Mouse (Mus musculus): ENCODE results near the gene Ubr2. TPM values are rescaled to one million over a fixed set of nuclear protein-coding genes. Genes with fewer than 3 reads are reported as not detected.

Ubr2 gene
- total RNA-seq, 4 experiments from 2014 or later, result 78.8 to 87.7 (median 82.8) TPM

- DNase-seq (ENCODE audit: low spot score), result no peak
Observed at GRCm38 (mm10) chr17:46929897-46930296, 80.5 kb downstream of the Ubr2 start.

- no peak for DNase-seq (ENCODE audit: low spot score)
Observed at GRCm38 (mm10) chr17:46929277-46929676, 81.1 kb downstream of the Ubr2 start.

GRCm38 (mm10) chr17:46927781-46928180 lies 82.6 kb downstream of the Ubr2 start:
- DNase-seq (ENCODE audit: low spot score), result no peak

GRCm38 (mm10) chr17:46926941-46927340 lies 83.4 kb downstream of the Ubr2 start:
- no peak for DNase-seq (ENCODE audit: low spot score)

- DNase-seq (ENCODE audit: low spot score), result no peak
Observed at GRCm38 (mm10) chr17:46926192-46926591, 84.2 kb downstream of the Ubr2 start.

- no peak for DNase-seq (ENCODE audit: low spot score)
Observed at GRCm38 (mm10) chr17:46920855-46921254, 89.5 kb downstream of the Ubr2 start.

GRCm38 (mm10) chr17:46918951-46919350 lies 91.4 kb downstream of the Ubr2 start:
- no peak for DNase-seq (ENCODE audit: low spot score)

GRCm38 (mm10) chr17:46915129-46915528 lies 95.2 kb downstream of the Ubr2 start:
- no peak for DNase-seq (ENCODE audit: low spot score)

GRCm38 (mm10) chr17:46912331-46912730 lies 98.0 kb downstream of the Ubr2 start:
- DNase-seq (ENCODE audit: low spot score), result no peak

- DNase-seq (ENCODE audit: low spot score), result no peak
Observed at GRCm38 (mm10) chr17:46910186-46910585, 100.2 kb downstream of the Ubr2 start, which contains the start of gene Prph2. Prph2 (plus strand) TSS chr17:46910459.

GRCm38 (mm10) chr17:46903876-46904490 lies 106.4 kb downstream of the Ubr2 start:
- DNase-seq (ENCODE audit: low spot score), result peak; percentile 79

- no peak for DNase-seq (ENCODE audit: low spot score)
Observed at GRCm38 (mm10) chr17:46900941-46901340, 109.4 kb downstream of the Ubr2 start.

GRCm38 (mm10) chr17:46897221-46897950 lies 113.0 kb downstream of the Ubr2 start:
- peak; percentile 34 for DNase-seq (ENCODE audit: low spot score)

GRCm38 (mm10) chr17:46895426-46895825 lies 114.9 kb downstream of the Ubr2 start:
- DNase-seq (ENCODE audit: low spot score), result peak; percentile 82

- no peak for DNase-seq (ENCODE audit: low spot score)
Observed at GRCm38 (mm10) chr17:46890843-46891594, 119.3 kb downstream of the Ubr2 start.

GRCm38 (mm10) chr17:46890116-46890815 lies 120.1 kb downstream of the Ubr2 start, which contains the start of gene Tbcc:
Tbcc (plus strand) TSS chr17:46890684.
- peak; percentile 95 for DNase-seq (ENCODE audit: low spot score)

GRCm38 (mm10) chr17:46889450-46890084 lies 120.8 kb downstream of the Ubr2 start:
- peak; percentile 78 for DNase-seq (ENCODE audit: low spot score)

- DNase-seq (ENCODE audit: low spot score), result peak; percentile 59
Observed at GRCm38 (mm10) chr17:46888511-46889212, 121.7 kb downstream of the Ubr2 start.

- DNase-seq (ENCODE audit: low spot score), result no peak
Observed at GRCm38 (mm10) chr17:46885910-46886643, 124.3 kb downstream of the Ubr2 start.

Data from heart, adult 8-10 months (tissue).